Mouse (Mus musculus): ENCODE data around the gene Man2a1.

GRCm38 (mm10) chr17:64581133-64581532, 19.4 kb upstream of the Man2a1 start:
- TF ChIP-seq CTCF (IDR thresholded peaks at IDR 0.05; ENCODE audit: low read depth) (no peak), EP300 (IDR thresholded peaks at IDR 0.05; ENCODE audit: low read depth) (no peak)

Data from liver, postnatal 0 days (tissue).